Mouse (Mus musculus) gastrocnemius, postnatal 14 days (tissue): ENCODE measurements around the gene Nrxn1. TPM values are rescaled to one million over a fixed set of nuclear protein-coding genes. Genes with fewer than 3 reads are reported as not detected.

Experiments used
- DNase-seq: peaks from one replicate; pipeline ENCODE4 v3.0.0; 2021; ENCODE audit warnings: mixed read lengths
- intact Hi-C: fragments of 180-260 bp; cut with DNase I; formaldehyde crosslinking; loops from one replicate; pipeline ENCODE4 v1.15.1; 2025; ENCODE audit warnings: low total_unique reads
- total RNA-seq, 2 experiments: library from RNA; stranded (reverse); gene quantifications; 2 replicates each; pipeline ENCODE4 v1.2.3; 2021

Gene Nrxn1
- total RNA-seq, 2 experiments from 2014 or later, result 0.40 to 1.6 TPM

DNA sequence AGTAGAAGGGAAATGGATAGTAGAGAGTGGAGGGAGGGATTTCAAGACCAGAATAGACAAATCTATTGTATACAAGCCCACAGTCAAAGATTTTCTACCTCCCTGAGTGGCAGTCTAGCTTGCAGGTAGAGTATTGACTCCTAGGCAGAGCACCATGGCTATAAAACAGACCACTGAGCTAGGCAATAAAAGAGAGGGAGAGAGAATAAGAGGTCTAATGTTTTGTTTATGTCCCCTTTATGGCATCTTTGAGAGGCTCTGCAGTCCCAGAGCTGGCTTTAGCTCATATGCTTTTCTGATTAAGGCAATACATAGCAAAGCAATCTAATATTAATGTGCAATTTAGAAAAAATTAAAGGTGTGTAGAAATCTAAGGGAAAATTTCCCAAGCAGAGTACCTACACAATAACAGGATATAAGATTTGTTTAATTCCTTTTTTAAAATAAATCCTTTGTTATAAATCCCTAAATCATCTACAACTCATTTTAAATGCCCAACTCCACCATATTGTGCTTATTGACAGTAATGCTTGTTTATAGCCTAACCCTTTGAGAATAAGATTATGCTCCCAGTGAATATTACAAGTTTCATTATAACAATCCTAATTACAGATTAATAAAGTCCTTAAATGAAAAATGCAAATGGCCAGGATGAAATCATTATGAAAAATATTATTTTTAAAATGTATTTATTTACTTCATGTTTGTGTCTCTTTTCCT, 613.2 kb downstream of the Nrxn1 start:
- DNase-seq, result no peak
- intact Hi-C loops, result no loop called here

GRCm38 (mm10) chr17:90456748-90457147, 636.1 kb downstream of the Nrxn1 start:
- intact Hi-C loops, result no loop called here
- no peak for DNase-seq

- intact Hi-C loops, result no loop called here
- no peak for DNase-seq
Observed at GRCm38 (mm10) chr17:90455904-90456303, 637.0 kb downstream of the Nrxn1 start.

- intact Hi-C loops, result no loop called here
- no peak for DNase-seq
Observed at GRCm38 (mm10) chr17:90455409-90455775, 637.5 kb downstream of the Nrxn1 start.

- intact Hi-C loops, result no loop called here
- DNase-seq, result no peak
Observed at GRCm38 (mm10) chr17:90454738-90455408, 638.0 kb downstream of the Nrxn1 start.

- intact Hi-C loops, result no loop called here
- DNase-seq, result no peak
Observed at GRCm38 (mm10) chr17:90454356-90454737, 638.5 kb downstream of the Nrxn1 start.

DNA sequence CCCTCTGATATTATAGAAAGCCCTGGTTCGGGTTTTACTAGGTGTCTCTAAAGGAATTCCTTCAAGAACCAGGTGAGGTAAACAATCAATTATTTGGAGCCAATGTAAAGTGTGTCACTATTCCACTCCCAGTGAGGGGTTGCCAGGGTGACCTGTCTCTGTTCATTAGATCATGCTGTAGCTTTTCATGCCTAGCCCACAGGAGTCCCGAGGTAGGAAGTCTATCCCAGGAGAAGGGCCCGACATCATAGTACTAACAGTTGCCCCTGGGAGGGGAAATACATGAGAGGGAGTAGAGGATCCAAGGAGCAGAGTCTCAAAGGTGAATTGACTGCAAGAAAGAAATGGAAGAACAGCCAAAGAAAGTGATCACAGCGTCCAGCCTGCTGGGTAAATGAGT, 639.6 kb downstream of the Nrxn1 start:
- intact Hi-C loops, result no loop called here
- DNase-seq, result no peak

DNA sequence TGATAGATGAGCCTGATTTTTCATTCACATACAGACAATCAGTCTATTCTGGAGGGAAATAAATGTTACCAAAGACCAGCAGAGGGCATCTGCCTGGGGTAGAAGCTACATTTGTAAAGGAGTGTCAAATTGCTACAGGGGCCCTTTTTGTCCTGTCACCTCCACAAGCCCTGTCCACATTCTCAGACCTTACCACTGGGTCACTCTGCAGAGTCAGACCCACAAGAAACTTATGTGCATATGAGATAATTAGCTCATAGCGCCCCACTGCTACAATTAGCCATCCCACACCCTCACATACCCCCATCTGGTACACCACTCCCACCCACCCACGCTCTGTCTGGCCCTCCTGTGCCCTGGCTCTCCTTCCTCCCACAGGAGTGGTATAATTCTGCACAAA, 640.1 kb downstream of the Nrxn1 start:
- intact Hi-C loops, result no loop called here
- DNase-seq, result no peak

DNA sequence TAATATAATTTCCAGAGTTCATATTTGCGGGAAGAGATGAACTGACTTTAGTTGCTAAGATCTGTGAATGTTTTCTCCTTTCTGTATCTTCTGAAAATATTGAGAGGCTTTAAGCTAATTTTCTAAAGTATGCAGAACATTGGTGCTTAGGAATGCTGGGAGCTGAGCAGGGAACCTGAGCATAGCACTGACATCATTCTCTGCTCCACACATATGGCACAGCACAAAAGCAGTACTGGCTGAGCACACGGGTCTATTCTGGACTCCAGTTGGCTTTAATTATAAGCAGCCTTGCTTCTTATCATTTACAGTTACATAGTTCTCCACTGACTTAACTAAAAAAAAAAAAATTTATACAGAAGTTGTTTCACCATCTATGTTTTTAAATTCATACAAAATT, 641.5 kb downstream of the Nrxn1 start:
- intact Hi-C loops, result no loop called here
- DNase-seq, result no peak

GRCm38 (mm10) chr17:90443067-90443466, 649.8 kb downstream of the Nrxn1 start:
- intact Hi-C loops, result no loop called here

GRCm38 (mm10) chr17:90435836-90436235, 657.0 kb downstream of the Nrxn1 start:
- intact Hi-C loops, result no loop called here
- DNase-seq, result no peak

More at GRCm38 (mm10) chr17:90443067-90443466, 649.8 kb downstream of the Nrxn1 start:
- DNase-seq, result no peak

DNA sequence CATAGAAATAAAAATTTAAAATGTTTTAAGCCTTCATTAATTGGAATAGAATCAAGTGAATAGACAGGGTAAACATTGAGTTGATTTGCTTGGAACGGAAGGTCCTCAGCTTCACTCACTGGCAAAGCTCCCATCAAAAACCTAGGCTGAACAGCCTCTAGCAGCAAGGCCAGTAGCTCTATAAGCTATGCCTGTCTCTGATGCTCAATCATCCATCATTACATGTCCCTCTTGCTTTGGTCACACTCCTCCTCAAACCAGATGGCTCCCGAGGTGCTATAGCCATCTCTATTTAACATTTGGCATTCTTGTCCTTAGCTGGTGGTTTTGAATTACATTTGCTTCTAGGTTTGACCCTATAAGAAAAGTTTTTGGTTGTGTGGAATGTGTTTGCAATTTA, 657.5 kb downstream of the Nrxn1 start:
- DNase-seq, result no peak
- intact Hi-C loops, result no loop called here

GRCm38 (mm10) chr17:90430211-90430610, 662.7 kb downstream of the Nrxn1 start:
- intact Hi-C loops, result no loop called here
- DNase-seq, result no peak

DNA sequence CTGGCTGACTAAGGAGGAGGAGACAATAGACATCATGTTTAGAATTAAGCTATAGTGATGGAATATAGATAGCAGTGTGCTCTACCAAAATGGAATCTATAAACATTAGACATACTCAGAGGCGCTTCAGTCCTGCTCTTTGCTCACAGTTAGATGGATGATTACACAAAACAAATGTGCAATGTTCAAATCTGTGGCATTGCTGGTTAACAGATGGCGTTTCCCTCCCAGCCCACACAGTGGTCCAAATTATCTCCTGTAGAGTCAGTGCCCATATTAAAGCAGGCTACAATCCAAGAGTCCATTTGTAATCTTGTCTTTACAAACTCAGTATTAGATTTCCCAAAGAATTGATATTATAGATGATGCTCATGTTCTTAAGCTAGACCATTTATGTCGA, 666.9 kb downstream of the Nrxn1 start:
- intact Hi-C loops, result no loop called here

DNA sequence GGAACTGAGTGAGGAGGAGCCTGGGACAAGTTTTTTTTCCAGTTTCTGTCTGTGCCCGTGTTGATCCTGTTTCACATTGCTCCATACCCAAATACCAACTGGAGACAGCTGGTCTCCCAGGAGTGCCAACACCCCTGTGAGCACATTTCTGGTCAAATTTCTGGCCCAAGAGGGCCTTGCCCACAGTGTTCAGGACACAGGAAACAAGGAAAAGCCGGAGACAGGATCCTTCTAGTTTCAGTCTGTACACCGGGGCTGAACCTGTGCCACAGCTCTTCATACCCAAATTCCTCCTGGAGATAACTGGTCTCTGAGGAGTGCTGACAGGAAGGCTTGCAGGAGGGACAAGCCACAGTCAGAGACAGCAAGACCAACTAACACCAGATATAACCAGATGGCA, 670.3 kb downstream of the Nrxn1 start:
- intact Hi-C loops, result no loop called here
- DNase-seq, result no peak

More for the DNA sequence above, 666.9 kb downstream of the Nrxn1 start:
- DNase-seq, result no peak

GRCm38 (mm10) chr17:90420757-90421156, 672.1 kb downstream of the Nrxn1 start:
- no peak for DNase-seq
- intact Hi-C loops, result no loop called here

GRCm38 (mm10) chr17:90419615-90420014, 673.3 kb downstream of the Nrxn1 start:
- DNase-seq, result no peak
- intact Hi-C loops, result no loop called here

- intact Hi-C loops, result no loop called here
- DNase-seq, result no peak
Observed at GRCm38 (mm10) chr17:90396357-90396756, 696.5 kb downstream of the Nrxn1 start.

GRCm38 (mm10) chr17:90394606-90395005, 698.3 kb downstream of the Nrxn1 start:
- DNase-seq, result peak; percentile 3
- intact Hi-C loops, result no loop called here

DNA sequence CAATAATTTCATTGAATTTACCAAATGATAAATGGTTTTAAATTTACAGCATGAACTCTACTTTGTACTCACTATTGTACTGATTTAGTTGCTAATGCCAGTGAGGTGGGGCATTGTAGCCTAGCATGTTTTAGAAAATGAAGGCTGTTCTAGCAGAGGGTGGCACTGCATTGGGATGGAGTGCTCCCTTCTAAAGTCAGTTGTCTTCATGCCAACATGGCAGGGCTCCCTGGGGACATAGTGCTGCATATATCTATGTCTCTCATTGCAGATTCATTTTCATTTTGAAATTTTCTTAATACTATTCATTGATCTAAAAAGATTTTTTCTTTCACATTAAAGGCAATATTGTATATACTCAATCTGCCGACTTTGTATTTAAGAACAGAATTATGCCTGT, 700.1 kb downstream of the Nrxn1 start:
- no peak for DNase-seq
- intact Hi-C loops, result no loop called here
